Mouse (Mus musculus) megakaryocyte, embryonic 14.5 days (primary cell): ENCODE results near the gene 2310050C09Rik. TPM values are rescaled to one million over a fixed set of nuclear protein-coding genes. Genes with fewer than 3 reads are reported as not detected.

ENCODE experiments used
- H3K27me3 ChIP-seq: replicated peaks from 2 replicates; pipeline ENCODE3; 2012; ENCODE audit warnings: inconsistent platforms
- H3K36me3 ChIP-seq: replicated peaks from 2 replicates; pipeline ENCODE3; 2012; ENCODE audit warnings: low read length, inconsistent platforms, mixed read lengths
- H3K4me1 ChIP-seq: 2 replicates; pipeline ENCODE4 v1.6.1; 2012; ENCODE audit warnings: inconsistent platforms
- H3K4me3 ChIP-seq: replicated peaks from 2 replicates; pipeline ENCODE3; 2012; ENCODE audit warnings: moderate library complexity, mild to moderate bottlenecking, inconsistent platforms
- H3K9me3 ChIP-seq: 2 replicates; pipeline ENCODE4 v1.6.1; 2012; ENCODE audit warnings: inconsistent platforms
- FLI1 ChIP-seq: IDR thresholded peaks from 2 replicates; pipeline ENCODE4 v1.6.1; 2012; ENCODE audit warnings: low read length, inconsistent platforms, mixed read lengths
- GATA1 ChIP-seq: IDR thresholded peaks from 3 replicates; pipeline ENCODE4 v1.6.1; 2012; ENCODE audit warnings: mixed read lengths, low read length, inconsistent platforms, borderline replicate concordance
- polyA plus RNA-seq: library from polyadenylated mRNA; stranded (reverse); fragments of >175 nt; gene quantifications from 2 replicates; pipeline ENCODE4 v1.2.3, GENCODE M21; 2012; ENCODE audit warnings: low replicate concordance; ENCODE audit not compliant: insufficient read depth

Gene 2310050C09Rik
- not detected in 2 replicates for polyA plus RNA-seq

DNA sequence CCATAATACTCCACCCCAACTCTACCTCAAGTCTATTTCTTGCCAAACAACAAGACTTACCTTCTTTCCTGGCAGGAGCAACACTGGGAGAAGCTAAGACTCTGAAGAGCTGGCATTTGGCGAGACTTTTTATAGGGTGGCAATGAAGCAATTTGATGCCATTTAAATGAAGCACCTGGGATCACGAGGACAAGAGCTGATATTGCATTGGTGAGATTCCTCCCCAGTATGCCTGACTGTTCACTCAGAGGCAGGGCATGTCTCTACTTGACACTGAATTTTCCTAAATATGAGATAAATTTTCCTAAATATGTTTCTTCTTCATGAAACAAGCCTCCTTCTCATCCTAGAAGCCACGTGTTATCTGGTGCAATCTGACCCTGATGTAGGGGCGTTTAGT lies at the start of gene 2310050C09Rik:
Gene 2310050C09Rik, minus strand, starts transcription at position 101 of the 400 bp plus-strand sequence.
- Histone ChIP-seq H3K36me3 (no peaks in the 10 kb centered on the region), H3K9me3 (peaks cover 8% of the 10 kb centered on the region; the same call in 1 of the 2 replicates), H3K27me3 (no peaks in the 10 kb centered on the region), H3K4me1 (no peaks in the 10 kb centered on the region), H3K4me3 (no peak within 1 kb of the TSS)
- TF ChIP-seq GATA1 (no peak), FLI1 (no peak)

DNA sequence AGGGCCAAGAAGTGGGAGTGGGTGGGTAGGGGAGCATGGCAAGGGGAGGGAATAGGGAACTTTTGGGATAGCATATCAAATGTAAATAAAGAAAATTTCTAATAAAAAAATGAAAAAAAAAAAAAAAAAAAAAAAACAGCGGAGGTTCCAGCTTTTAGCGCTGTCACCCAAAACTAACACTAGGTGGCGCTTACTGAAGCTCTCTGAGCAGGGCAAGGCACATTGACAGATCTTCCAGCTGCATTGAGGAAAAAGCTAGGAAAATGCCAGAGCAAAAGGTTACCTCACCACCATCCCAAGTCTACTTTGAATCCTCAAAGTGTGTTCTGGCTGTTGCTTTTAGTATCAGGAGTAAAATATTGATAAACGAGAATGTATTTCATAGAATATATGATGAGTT lies 37.6 kb upstream of the 2310050C09Rik start:
- Histone ChIP-seq H3K9me3 (no peaks in the 10 kb centered on the region), H3K27me3 (no peaks in the 10 kb centered on the region), H3K4me1 (no peaks in the 10 kb centered on the region), H3K4me3 (no peak overlapping the region), H3K36me3 (no peaks in the 10 kb centered on the region)
- TF ChIP-seq FLI1: no peak
- no peak for TF ChIP-seq GATA1

DNA sequence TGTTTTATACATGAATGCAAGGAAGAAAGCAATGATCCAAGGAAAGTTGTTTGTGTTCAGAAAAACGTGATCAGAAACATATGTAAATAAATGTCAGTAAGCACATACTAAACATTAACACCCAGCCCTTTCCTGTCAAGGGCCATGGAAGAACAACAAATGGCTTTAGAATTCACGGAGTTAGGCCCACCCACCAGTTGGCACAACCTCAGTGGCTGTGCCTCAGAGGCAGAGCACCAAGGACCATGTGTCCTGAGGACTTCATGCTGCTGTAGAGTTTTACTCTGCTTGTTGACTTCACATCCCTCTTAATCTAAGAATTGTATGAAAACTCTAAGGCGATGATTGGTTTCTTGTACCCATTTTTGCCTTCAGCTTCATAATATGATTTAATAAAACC lies 35.2 kb upstream of the 2310050C09Rik start:
- no peaks in the 10 kb centered on the region for H3K9me3 ChIP-seq
- H3K27me3 ChIP-seq: no peaks in the 10 kb centered on the region
- H3K4me3 ChIP-seq: no peak overlapping the region
- TF ChIP-seq FLI1 (no peak), GATA1 (no peak)
- H3K4me1 ChIP-seq: no peaks in the 10 kb centered on the region
- H3K36me3 ChIP-seq: no peaks in the 10 kb centered on the region

DNA sequence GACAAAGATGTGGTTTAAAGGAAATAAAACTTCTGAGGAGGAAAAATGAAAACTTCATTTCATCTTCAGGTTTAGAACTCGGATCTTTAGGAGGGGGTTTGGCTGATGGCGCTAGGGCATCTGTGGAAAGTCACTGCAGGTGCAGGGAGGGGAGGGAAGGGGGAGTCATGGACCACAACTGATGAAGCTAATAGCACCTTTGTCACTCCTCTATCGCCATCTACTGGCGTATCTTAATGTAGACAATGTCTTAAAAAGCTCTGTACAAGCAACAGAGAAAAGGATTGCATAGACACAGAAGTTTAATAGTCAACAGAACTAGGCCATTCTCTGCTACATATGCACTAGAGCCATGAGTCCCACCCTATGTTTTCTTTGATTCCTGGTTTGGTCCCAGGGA lies 33.6 kb upstream of the 2310050C09Rik start:
- no peaks in the 10 kb centered on the region for H3K27me3 ChIP-seq
- H3K4me1 ChIP-seq: peaks cover 3% of the 10 kb centered on the region; the same call in 1 of the 2 replicates
- H3K9me3 ChIP-seq: no peaks in the 10 kb centered on the region
- no peaks in the 10 kb centered on the region for H3K36me3 ChIP-seq
- TF ChIP-seq FLI1 (no peak), GATA1 (no peak)
- H3K4me3 ChIP-seq: no peak overlapping the region

DNA sequence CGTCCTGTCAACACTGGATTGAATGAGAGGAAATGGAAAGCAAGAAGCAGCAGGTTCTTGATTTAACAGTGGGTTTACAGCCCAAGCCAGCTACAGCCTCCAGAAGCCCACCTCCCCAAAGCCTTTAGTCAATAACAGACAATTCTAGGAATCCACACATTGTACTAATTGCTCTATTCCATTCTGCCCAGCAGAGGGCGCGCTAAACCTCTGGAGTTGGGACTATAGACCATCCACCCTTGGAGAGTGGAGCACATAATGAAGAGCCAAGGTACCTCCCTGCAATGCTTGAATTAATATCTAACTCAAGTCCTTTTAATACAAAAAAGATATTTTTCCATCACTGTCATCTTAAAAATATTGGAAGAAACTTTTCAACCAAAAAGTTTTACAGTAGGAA lies 33.0 kb upstream of the 2310050C09Rik start:
- TF ChIP-seq FLI1: no peak
- no peak for TF ChIP-seq GATA1
- Histone ChIP-seq H3K4me1 (peaks cover 3% of the 10 kb centered on the region; the same call in 1 of the 2 replicates), H3K9me3 (no peaks in the 10 kb centered on the region), H3K4me3 (no peak overlapping the region), H3K27me3 (no peaks in the 10 kb centered on the region), H3K36me3 (no peaks in the 10 kb centered on the region)

DNA sequence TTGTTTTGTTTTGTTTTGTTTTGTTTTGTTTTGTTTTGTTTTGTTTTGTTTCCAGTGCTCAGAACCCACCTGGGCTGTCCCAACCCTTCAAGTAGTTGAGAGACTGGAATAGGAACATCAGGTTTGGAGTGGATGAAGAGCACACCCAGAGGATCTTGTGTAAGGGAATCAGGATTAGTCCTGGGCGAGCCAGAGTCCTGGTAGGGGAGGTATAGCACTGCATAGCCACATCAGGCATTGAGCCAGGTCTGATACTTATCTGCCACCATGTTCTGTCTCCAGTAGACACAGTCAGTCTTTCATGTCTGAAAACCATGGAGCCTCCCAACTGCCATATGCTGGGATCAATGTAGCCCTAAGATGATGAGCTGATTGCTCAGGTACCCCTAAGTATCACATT lies 24.5 kb upstream of the 2310050C09Rik start:
- Histone ChIP-seq H3K27me3 (no peaks in the 10 kb centered on the region), H3K4me1 (peaks cover 3% of the 10 kb centered on the region; the same call in 1 of the 2 replicates), H3K4me3 (no peak overlapping the region), H3K9me3 (no peaks in the 10 kb centered on the region), H3K36me3 (no peaks in the 10 kb centered on the region)
- no peak for TF ChIP-seq FLI1
- TF ChIP-seq GATA1: no peak

DNA sequence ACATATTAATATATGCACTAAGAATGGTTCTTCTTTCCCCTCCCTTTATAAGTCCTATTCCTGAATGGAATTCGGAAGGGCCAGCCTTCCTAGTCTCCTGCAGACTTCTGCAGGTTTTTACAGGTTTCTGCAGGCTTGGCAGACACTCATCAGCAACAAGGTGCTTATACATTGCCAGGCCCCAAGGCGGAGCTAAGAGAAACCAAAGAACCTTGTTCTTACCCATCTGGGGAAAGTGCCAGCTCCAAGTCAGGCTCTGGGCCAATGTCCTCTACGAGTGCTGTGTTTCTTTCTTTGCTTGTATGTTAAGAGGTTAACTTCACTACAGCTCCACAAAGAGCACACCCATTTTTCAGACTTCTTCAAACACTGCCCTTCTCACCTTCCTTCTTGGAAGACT lies 24.0 kb upstream of the 2310050C09Rik start:
- Histone ChIP-seq H3K27me3 (no peaks in the 10 kb centered on the region), H3K9me3 (no peaks in the 10 kb centered on the region), H3K4me3 (no peak overlapping the region), H3K4me1 (peaks cover 3% of the 10 kb centered on the region; the same call in 1 of the 2 replicates), H3K36me3 (no peaks in the 10 kb centered on the region)
- TF ChIP-seq GATA1 (no peak), FLI1 (no peak)

DNA sequence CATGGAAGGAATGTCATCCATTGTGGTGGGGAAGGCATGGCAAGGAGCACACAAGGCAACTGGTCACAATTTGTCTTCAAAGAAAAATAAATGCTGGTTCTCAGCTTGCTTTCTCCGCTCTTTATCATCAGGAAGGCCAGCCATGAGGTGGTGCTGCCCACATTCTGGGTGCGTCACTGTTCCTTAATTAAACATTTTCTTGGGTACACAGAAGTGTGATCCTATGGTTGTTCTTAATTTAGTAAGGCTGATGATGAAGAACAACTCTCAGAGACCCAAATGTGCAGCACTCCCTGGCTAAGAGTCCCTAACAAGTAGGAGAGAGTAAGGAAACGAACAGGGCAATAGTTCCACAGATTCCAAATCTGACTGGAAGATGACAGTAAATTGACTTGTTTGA lies 4.2 kb upstream of the 2310050C09Rik start:
- no peak for TF ChIP-seq FLI1
- no peak for TF ChIP-seq GATA1
- no peak overlapping the region for H3K4me3 ChIP-seq
- H3K27me3 ChIP-seq: no peaks in the 10 kb centered on the region
- no peaks in the 10 kb centered on the region for H3K36me3 ChIP-seq
- H3K9me3 ChIP-seq: peaks cover 2% of the 10 kb centered on the region; the same call in 1 of the 2 replicates
- H3K4me1 ChIP-seq: no peaks in the 10 kb centered on the region

DNA sequence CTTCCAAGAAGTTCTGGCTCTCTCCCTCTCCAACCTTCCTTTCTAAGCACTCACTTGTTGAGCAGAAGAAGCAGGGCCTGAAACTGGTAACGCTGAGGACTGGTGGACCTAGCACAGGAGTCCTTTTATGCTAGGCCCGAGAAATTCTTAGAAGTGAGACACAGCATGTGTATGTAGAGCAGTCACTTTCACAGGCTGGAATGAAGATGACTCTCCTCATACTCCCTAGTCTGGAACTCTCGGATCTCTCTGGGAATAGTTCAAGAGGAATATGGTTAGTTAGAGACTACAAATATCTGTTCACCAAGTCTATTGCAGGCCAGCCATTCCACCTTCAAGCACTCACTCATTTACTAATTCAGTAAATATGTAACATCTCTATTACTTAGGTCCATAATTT lies 18.8 kb downstream of the 2310050C09Rik start, which contains the start of gene Lce1l:
Gene Lce1l, minus strand, starts transcription at position 101 of the 400 bp plus-strand sequence.
- Histone ChIP-seq H3K36me3 (no peaks in the 10 kb centered on the region), H3K4me1 (no peaks in the 10 kb centered on the region), H3K27me3 (no peaks in the 10 kb centered on the region), H3K4me3 (no peak within 1 kb of the TSS), H3K9me3 (no peaks in the 10 kb centered on the region)
- no peak for TF ChIP-seq FLI1
- no peak for TF ChIP-seq GATA1

DNA sequence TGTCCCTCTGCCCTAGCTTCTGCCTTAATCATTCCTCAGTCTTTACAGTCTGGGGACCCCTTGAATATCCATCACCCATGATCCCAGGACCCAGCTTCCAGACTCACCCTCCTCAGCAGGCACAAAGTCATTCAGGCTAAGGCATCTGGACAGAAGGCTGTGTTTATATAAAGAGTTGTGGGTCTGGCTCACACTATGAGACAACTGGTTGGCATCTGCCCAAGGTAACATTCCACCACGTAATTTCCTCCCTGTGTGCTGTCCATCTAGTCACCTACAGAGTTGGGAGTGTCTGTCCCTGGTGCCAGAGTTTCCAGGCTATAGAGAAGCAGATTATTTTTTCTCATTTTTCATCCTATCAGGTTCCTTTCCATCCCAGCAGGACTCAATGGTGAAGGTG lies 42.9 kb downstream of the 2310050C09Rik start, which contains the start of gene Kprp:
Gene Kprp, minus strand, starts transcription at position 140 of the 400 bp plus-strand sequence.
- no peaks in the 10 kb centered on the region for H3K36me3 ChIP-seq
- TF ChIP-seq GATA1 (no peak), FLI1 (no peak)
- H3K4me3 ChIP-seq: no peak within 1 kb of the TSS
- no peaks in the 10 kb centered on the region for H3K27me3 ChIP-seq
- no peaks in the 10 kb centered on the region for H3K4me1 ChIP-seq
- H3K9me3 ChIP-seq: peaks cover 19% of the 10 kb centered on the region
